Mouse (Mus musculus): ENCODE measurements around the gene Sh2d4b.

Gene Sh2d4b

GRCm38 (mm10) chr14:40837397-40837796 lies 55.7 kb downstream of the Sh2d4b start:
- DNase-seq (ENCODE audit: low spot score in 2 of 2), result no peak

GRCm38 (mm10) chr14:40830505-40830904 lies 62.6 kb downstream of the Sh2d4b start:
- DNase-seq (ENCODE audit: low spot score in 2 of 2), result no peak

GRCm38 (mm10) chr14:40830094-40830493 lies 63.0 kb downstream of the Sh2d4b start:
- no peak for DNase-seq (ENCODE audit: low spot score in 2 of 2)

GRCm38 (mm10) chr14:40818051-40818450 lies 75.0 kb downstream of the Sh2d4b start:
- DNase-seq (ENCODE audit: low spot score in 2 of 2), result no peak

DNA sequence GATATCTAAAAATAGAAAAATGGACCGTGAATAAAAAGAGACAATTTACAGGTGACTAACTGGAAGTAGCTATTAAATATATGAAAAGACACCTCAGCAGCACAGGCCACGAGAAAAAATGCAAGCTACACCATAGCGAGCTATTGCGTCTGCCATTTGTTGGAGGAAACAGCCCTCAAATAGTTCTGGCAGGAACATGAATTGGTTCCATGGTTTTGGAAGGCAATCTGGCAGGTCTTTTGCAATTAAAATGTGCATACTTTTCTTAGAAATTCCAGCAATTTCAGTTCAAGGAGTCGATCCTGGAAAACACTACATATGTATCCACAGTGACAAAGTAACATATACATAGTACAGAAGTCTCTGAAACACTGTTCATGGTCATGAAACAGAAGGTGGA lies 76.4 kb downstream of the Sh2d4b start:
- DNase-seq (ENCODE audit: low spot score in 2 of 2), result no peak

DNA sequence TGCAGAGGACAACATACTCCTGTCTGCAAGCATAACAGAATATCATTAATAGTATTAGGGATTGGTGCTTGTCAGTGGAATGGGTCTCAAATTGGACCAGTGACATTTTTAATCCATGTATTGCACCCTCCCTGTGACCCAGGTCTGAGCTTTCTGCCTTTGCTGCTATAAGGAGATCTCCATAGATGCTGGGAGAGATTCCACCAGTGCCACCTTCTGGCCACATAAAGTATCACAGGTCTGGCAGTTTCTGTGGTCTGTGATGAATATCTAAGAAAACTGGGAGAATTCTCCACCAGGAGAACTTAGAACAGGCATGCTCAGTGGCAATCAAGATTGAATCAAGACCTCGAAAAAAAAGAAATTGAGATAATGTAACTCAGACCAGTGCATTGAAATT lies 101.5 kb downstream of the Sh2d4b start:
- peak; percentile 9 to 47 for DNase-seq (ENCODE audit: low spot score in 2 of 2)

- DNase-seq (ENCODE audit: low spot score in 2 of 2), result no peak
Observed at GRCm38 (mm10) chr14:40789110-40789509, 104.0 kb downstream of the Sh2d4b start.

- DNase-seq (ENCODE audit: low spot score in 2 of 2), result no peak
Observed at GRCm38 (mm10) chr14:40769097-40770090, 123.7 kb downstream of the Sh2d4b start.

All from frontal cortex, postnatal 10 days (tissue).